Mouse (Mus musculus): ENCODE data around the gene Got2. TPM values are rescaled to one million over a fixed set of nuclear protein-coding genes. Genes with fewer than 3 reads are reported as not detected.

Got2 gene
- total and polyA plus RNA-seq, 3 experiments, result 105 to 421 (median 179) TPM

- Histone ChIP-seq H3K27me3 (ENCODE audit: control insufficient read depth in 1 of 2, insufficient read depth in 2 of 2, low read length in 2 of 2) (no peaks in the 10 kb centered on the region), H3K9me3 (replicated peaks; ENCODE audit: insufficient read depth, low read length) (no peaks in the 10 kb centered on the region), H3K4me1 (ENCODE audit: control insufficient read depth in 1 of 2, insufficient read depth in 2 of 2, low read length in 2 of 2) (peaks cover 4 to 18% of the 10 kb centered on the region in 2 experiments), H3K79me2 (ENCODE audit: control insufficient read depth, insufficient read depth, low read length, poor library complexity) (peaks cover 1% of the 10 kb centered on the region; the same call in 1 of the 2 replicates), H3K4me3 (ENCODE audit: control insufficient read depth in 1 of 2, insufficient read depth in 1 of 2, low read depth in 2 of 2, low read length in 2 of 2) (no peak overlapping the region), H3K36me3 (ENCODE audit: control insufficient read depth in 1 of 2, insufficient read depth in 2 of 2, low read length in 2 of 2) (peaks cover 0 to 9% of the 10 kb centered on the region in 2 experiments; a peak in 2 of 4 replicates), H3K27ac (ENCODE audit: control insufficient read depth, low read depth, low read length) (no peak overlapping the region), H3K9ac (ENCODE audit: control insufficient read depth, low read depth, low read length, poor library complexity, severe bottlenecking) (no peak overlapping the region)
- peak; percentile 80 for DNase-seq (ENCODE audit: low read depth, low spot score)
- TF ChIP-seq MEF2A (IDR thresholded peaks at IDR 0.05; ENCODE audit: extremely low read depth, insufficient replicate concordance, low read depth, low read length, poor library complexity, severe bottlenecking), result no peak; the same call in 1 of the 2 replicates
- peak; percentile 49; the same call in 1 of the 2 replicates for TF ChIP-seq MXI1 (IDR thresholded peaks at IDR 0.05; ENCODE audit: low read depth, low read length)
- peak; percentile 54 for TF ChIP-seq MYC (IDR thresholded peaks at IDR 0.05; ENCODE audit: low read depth, low read length)
- peak; percentile 92 for TF ChIP-seq RCOR1 (IDR thresholded peaks at IDR 0.05; ENCODE audit: low read depth, low read length)
- peak; percentile 42; the same call in 1 of the 2 replicates for TF ChIP-seq MAX (IDR thresholded peaks at IDR 0.05; ENCODE audit: low read length)
- TF ChIP-seq TCF12 (IDR thresholded peaks at IDR 0.05; ENCODE audit: low read depth, low read length), result peak; percentile 95
- no peak for TF ChIP-seq HCFC1 (IDR thresholded peaks at IDR 0.05; ENCODE audit: low read depth, low read length)
- 0 out of 2 replicates have a peak, but pooled peaks have one; percentile 22 for TF ChIP-seq MAZ (IDR thresholded peaks at IDR 0.05; ENCODE audit: low read depth, low read length)
- TF ChIP-seq SMC3 (IDR thresholded peaks at IDR 0.05; ENCODE audit: low read depth, low read length), result no peak
- TF ChIP-seq ETS1 (IDR thresholded peaks at IDR 0.05; ENCODE audit: low read depth, low read length), result peak; percentile 90
- peak; percentile 80 for TF ChIP-seq MYB (IDR thresholded peaks at IDR 0.05; ENCODE audit: low read depth, low read length)
- TF ChIP-seq UBTF (IDR thresholded peaks at IDR 0.05; ENCODE audit: borderline replicate concordance, insufficient read depth, low read depth, low read length), result no peak
- peak; percentile 93 for TF ChIP-seq TAL1 (IDR thresholded peaks at IDR 0.05; ENCODE audit: low read length)
- TF ChIP-seq CTCF (IDR thresholded peaks at IDR 0.05 in 2 of 3, conservative IDR thresholded peaks at IDR 0.05 in 1 of 3; ENCODE audit: control insufficient read depth in 1 of 3, insufficient read depth in 1 of 3, low read depth in 2 of 3, low read length in 3 of 3, poor library complexity in 1 of 3, severe bottlenecking in 1 of 3), result no peak
- TF ChIP-seq E2F4 (IDR thresholded peaks at IDR 0.05; ENCODE audit: borderline replicate concordance, low read depth, low read length), result no peak
- peak; percentile 86 for TF ChIP-seq GATA1 (IDR thresholded peaks at IDR 0.05; ENCODE audit: low read depth, low read length)
- TF ChIP-seq KAT2A (conservative IDR thresholded peaks at IDR 0.05; ENCODE audit: low read depth, low read length), result no peak
- peak; percentile 62 for TF ChIP-seq NRF1 (IDR thresholded peaks at IDR 0.05; ENCODE audit: insufficient read depth, low read depth, low read length, poor library complexity, severe bottlenecking)
- TF ChIP-seq EP300 (IDR thresholded peaks at IDR 0.05; ENCODE audit: low read depth in 1 of 2, low read length in 2 of 2), result peak; percentile 90 to 95
These were observed 40.2 kb downstream of the Got2 start for GRCm38 (mm10) chr8:95848061-95848551.

GRCm38 (mm10) chr8:95845026-95845425 is 43.3 kb downstream of the Got2 start:
- H3K9ac ChIP-seq (ENCODE audit: control insufficient read depth, low read depth, low read length, poor library complexity, severe bottlenecking), result no peak overlapping the region
- peaks cover 0 to 9% of the 10 kb centered on the region in 2 experiments; a peak in 2 of 4 replicates for H3K36me3 ChIP-seq (ENCODE audit: control insufficient read depth in 1 of 2, insufficient read depth in 2 of 2, low read length in 2 of 2)
- H3K79me2 ChIP-seq (ENCODE audit: control insufficient read depth, insufficient read depth, low read length, poor library complexity), result no peaks in the 10 kb centered on the region
- no peak overlapping the region for H3K4me3 ChIP-seq (ENCODE audit: control insufficient read depth in 1 of 2, insufficient read depth in 1 of 2, low read depth in 2 of 2, low read length in 2 of 2)
- no peak for DNase-seq (ENCODE audit: low read depth, low spot score)
- peaks cover 2 to 11% of the 10 kb centered on the region in 2 experiments; a peak in 3 of 4 replicates for H3K4me1 ChIP-seq (ENCODE audit: control insufficient read depth in 1 of 2, insufficient read depth in 2 of 2, low read length in 2 of 2)
- no peaks in the 10 kb centered on the region for H3K9me3 ChIP-seq (replicated peaks; ENCODE audit: insufficient read depth, low read length)
- H3K27me3 ChIP-seq (ENCODE audit: control insufficient read depth in 1 of 2, insufficient read depth in 2 of 2, low read length in 2 of 2), result no peaks in the 10 kb centered on the region
- H3K27ac ChIP-seq (ENCODE audit: control insufficient read depth, low read depth, low read length), result no peak overlapping the region
- TF ChIP-seq USF2 (IDR thresholded peaks at IDR 0.05; ENCODE audit: borderline replicate concordance in 1 of 2, insufficient read depth in 1 of 2, low read depth in 1 of 2, low read length in 2 of 2), result no peak
